Mouse (Mus musculus): ENCODE data around the gene Ybey.

DNA sequence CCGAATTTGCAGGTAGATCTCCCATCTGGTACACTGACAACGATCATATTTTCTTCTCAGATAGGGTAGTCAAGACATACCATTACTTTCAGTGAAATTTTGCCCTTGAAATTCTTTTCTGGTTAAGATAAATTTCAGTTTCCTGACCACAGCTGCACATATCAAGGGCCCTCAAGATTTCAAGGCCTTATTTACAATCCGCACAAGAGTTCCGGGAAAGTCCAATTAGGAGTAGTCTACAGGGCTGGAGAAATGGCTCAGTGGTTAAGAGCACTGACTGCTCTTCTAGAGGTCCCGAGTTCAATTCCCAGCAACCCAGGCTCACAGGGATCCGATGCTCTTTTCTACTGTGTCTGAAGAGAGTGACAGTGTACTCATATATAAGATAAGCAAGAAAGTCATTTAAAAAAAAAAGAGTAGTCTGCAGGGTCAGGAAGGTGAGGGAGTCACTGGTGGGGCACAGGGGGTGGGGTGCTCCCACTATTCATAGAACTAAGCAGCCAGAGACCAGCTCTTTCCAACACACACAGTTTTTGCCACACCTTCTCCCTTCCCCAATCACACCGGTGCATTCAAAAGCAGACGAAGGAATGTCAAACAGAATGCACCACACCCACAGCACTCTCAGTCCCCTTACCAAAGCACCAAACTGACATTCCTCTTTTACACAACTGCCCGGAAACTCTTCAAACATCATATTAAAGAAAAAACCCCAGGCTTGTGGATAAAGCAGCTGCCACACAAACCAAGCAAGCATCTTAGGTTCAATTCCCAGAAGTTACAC, 29.6 kb downstream of the Ybey start:
- no peak for TF ChIP-seq CTCF (IDR thresholded peaks at IDR 0.05; ENCODE audit: borderline replicate concordance, insufficient read depth, low read length)
- TF ChIP-seq POLR2A (IDR thresholded peaks at IDR 0.05; ENCODE audit: low read depth, low read length) = no peak
